Mouse (Mus musculus) heart, embryonic 14.5 days (tissue): Measurements from ENCODE around the gene Fance. TPM values are rescaled to one million over a fixed set of nuclear protein-coding genes. Genes with fewer than 3 reads are reported as not detected.

ENCODE experiments used
- ATAC-seq: fragments of 200-750 bp; cut with Nextera tagmentation; 2 replicates; pipeline ENCODE4 v1.8.0; 2017; ENCODE audit warnings: low read depth, moderate TSS enrichment; ENCODE audit not compliant: insufficient number of reproducible peaks, insufficient read depth, low FRiP score
- H3K27ac ChIP-seq, 2 experiments: fragments of 200-500 bp in 1 of 2; fragments of 300-500 bp in 1 of 2; sonication (generic) in 1 of 2; replicated peaks in 1 of 2; 2 replicates each; pipeline ENCODE4 v1.5.1; 2012 to 2014; ENCODE audit warnings: low read depth in 2 of 2, low read length in 2 of 2, control low read depth in 1 of 2, mild to moderate bottlenecking in 1 of 2, mixed read lengths in 1 of 2; ENCODE audit not compliant: control insufficient read depth in 1 of 2, insufficient read depth in 1 of 2
- H3K27me3 ChIP-seq: fragments of 300-500 bp; sonication (generic); 2 replicates; pipeline ENCODE4 v1.6.1; 2014; ENCODE audit warnings: mild to moderate bottlenecking, low read length, control low read depth; ENCODE audit not compliant: control insufficient read depth, insufficient read depth
- H3K36me3 ChIP-seq: fragments of 300-500 bp; sonication (generic); 2 replicates; pipeline ENCODE4 v1.6.1; 2014; ENCODE audit warnings: mild to moderate bottlenecking, control low read depth, low read length, mixed read lengths; ENCODE audit not compliant: control insufficient read depth, insufficient read depth
- H3K4me1 ChIP-seq, 2 experiments: fragments of 200-500 bp in 1 of 2; fragments of 300-500 bp in 1 of 2; sonication (generic) in 1 of 2; 2 replicates each; pipeline ENCODE4 v1.6.1; 2012 to 2014; ENCODE audit warnings: low read length in 2 of 2, control low read depth in 1 of 2, mixed read lengths in 1 of 2; ENCODE audit not compliant: control insufficient read depth in 2 of 2, insufficient read depth in 2 of 2
- H3K4me2 ChIP-seq: fragments of 300-500 bp; sonication (generic); 2 replicates; pipeline ENCODE4 v1.6.1; 2014; ENCODE audit warnings: mild to moderate bottlenecking, low read length
- H3K4me3 ChIP-seq, 2 experiments: fragments of 200-500 bp in 1 of 2; fragments of 300-500 bp in 1 of 2; sonication (generic) in 1 of 2; 2 replicates each; pipeline ENCODE4 v1.5.1; 2012 to 2014; ENCODE audit warnings: low read length in 2 of 2, mild to moderate bottlenecking in 2 of 2, control low read depth in 1 of 2, low read depth in 1 of 2, moderate library complexity in 1 of 2; ENCODE audit not compliant: control insufficient read depth in 1 of 2, insufficient read depth in 1 of 2
- H3K9ac ChIP-seq: fragments of 300-500 bp; sonication (generic); 2 replicates; pipeline ENCODE4 v1.6.1; 2014; ENCODE audit warnings: mild to moderate bottlenecking, low read length
- H3K9me3 ChIP-seq: fragments of 300-500 bp; sonication (generic); 2 replicates; pipeline ENCODE4 v1.6.1; 2016; ENCODE audit warnings: low read length, control low read depth; ENCODE audit not compliant: control insufficient read depth
- WGBS: fragments of 180-500 bp; shearing (Covaris S2); extraction: QIAGEN DNeasy Blood & Tissue Kit; methylation state at CpG from one replicate; pipeline ENCODE4 v1.1.7; 2014; 5-methylcytosine and 5-hydroxymethylcytosine counted together
- polyA plus RNA-seq: library from polyadenylated mRNA; unstranded; fragments of >200 nt; fragmentation: Nextera tagmentation; extraction: Ambion mirVana; gene quantifications from 2 replicates; pipeline ENCODE4 v1.2.1, GENCODE M21; 2014

The Fance gene
- polyA plus RNA-seq, 1 experiment from 2014 or later = 19.5 TPM

- H3K36me3 ChIP-seq = no peaks in the 10 kb centered on the region
- no peak for ATAC-seq
- H3K9ac ChIP-seq = no peak overlapping the region
- no peak overlapping the region for H3K4me3 ChIP-seq
- peaks cover 65% of the 10 kb centered on the region for H3K27me3 ChIP-seq
- no peak overlapping the region for H3K4me2 ChIP-seq
- no peak overlapping the region for H3K27ac ChIP-seq
- H3K4me1 ChIP-seq = peaks cover 19 to 29% of the 10 kb centered on the region in 2 experiments; a peak in 3 of 4 replicates
- 74% methylated on average over 9 of the region's 9 CpGs for WGBS
- 0 out of 2 replicates have a peak, but pooled peaks cover 3% of the 10 kb centered on the region for H3K9me3 ChIP-seq
These were observed 47.4 kb downstream of the Fance start for GRCm38 (mm10) chr17:28360531-28361277.

DNA sequence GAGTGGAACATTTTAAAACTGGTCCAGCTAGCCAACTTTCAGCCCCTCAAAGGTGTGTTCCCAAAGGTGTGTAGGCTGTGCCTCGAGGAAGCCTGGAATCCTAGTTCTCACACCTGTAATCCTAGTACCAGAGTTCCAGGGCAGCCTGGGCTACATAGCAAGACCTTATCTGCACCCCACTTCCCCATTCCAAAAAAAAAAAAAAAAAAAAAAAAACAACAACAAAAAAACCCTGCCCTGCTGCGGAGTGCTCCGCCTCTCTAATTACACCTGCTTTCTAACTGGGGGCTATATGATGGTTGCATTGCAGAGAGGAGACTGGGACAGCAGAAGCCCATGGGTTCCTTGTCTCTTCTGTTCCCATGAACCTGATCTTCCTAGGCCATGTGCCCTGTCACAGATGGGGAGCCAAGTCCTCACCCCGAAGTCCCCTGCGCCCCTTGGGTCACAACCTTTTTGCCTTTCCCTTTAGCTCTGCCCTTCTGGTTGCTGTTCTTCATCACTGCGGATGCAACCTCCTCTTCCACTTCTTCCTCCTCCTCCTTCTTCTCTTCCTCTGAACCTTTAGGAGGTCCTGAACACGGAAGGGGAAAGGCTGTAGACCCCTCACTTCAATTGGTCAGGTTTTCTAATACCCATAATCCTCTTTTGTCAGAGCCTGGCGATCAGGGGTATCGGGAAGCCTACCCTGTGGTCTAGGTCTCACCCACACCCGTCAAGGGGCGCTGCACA is 48.8 kb downstream of the Fance start:
- ATAC-seq = no peak
- H3K36me3 ChIP-seq = no peaks in the 10 kb centered on the region
- H3K27ac ChIP-seq = no peak overlapping the region
- 0 out of 2 replicates have a peak, but pooled peaks cover 3% of the 10 kb centered on the region for H3K9me3 ChIP-seq
- H3K4me1 ChIP-seq = peaks cover 14 to 25% of the 10 kb centered on the region in 2 experiments; a peak in 3 of 4 replicates
- peak overlapping the region; percentile 63 for H3K4me2 ChIP-seq
- H3K4me3 ChIP-seq = peak overlapping the region; percentile 30 to 34
- H3K27me3 ChIP-seq = peaks cover 65% of the 10 kb centered on the region
- H3K9ac ChIP-seq = peak overlapping the region; percentile 58
- 42% methylated on average over 11 of the region's 11 CpGs for WGBS

DNA sequence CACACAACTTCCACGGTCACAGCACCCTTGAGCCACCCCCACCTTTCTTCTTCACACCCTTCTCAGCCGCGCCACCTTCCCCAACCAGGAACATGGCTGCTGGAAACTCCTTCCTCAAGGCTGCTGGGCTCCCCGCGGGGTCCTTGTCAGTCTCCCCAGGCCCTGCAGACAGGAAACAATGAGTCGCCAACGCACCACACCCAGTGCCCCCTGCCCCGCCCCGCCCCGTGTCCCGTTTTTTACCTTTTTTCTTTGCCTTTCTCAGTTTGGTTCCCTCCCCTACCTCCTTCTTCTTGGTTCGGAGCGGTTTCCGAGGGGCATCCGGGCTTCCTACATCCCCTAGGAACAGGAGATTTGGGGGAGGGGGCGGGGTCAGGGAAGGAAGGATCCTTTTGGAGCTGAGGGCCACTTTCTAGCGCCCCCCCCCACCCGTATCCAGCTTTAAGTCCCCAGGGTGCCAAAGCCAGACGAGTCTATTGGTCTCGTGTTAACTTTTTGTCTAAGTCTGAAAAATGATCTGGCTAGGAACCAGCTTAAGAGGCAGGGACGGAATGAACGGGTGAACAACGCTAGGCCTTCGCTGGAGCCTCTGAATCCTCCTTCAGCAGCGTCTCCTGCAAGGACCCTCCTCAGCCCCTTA is 49.5 kb downstream of the Fance start:
- H3K36me3 ChIP-seq = no peaks in the 10 kb centered on the region
- H3K27me3 ChIP-seq = peaks cover 63% of the 10 kb centered on the region
- H3K9me3 ChIP-seq = 0 out of 2 replicates have a peak, but pooled peaks cover 3% of the 10 kb centered on the region
- peak overlapping the region; percentile 30 to 34 for H3K4me3 ChIP-seq
- H3K9ac ChIP-seq = peak overlapping the region; percentile 58
- WGBS = 4% methylated on average over 25 of the region's 25 CpGs
- ATAC-seq = no peak
- H3K27ac ChIP-seq = no peak overlapping the region
- H3K4me2 ChIP-seq = peak overlapping the region; percentile 63
- peaks cover 14 to 25% of the 10 kb centered on the region in 2 experiments; a peak in 3 of 4 replicates for H3K4me1 ChIP-seq

DNA sequence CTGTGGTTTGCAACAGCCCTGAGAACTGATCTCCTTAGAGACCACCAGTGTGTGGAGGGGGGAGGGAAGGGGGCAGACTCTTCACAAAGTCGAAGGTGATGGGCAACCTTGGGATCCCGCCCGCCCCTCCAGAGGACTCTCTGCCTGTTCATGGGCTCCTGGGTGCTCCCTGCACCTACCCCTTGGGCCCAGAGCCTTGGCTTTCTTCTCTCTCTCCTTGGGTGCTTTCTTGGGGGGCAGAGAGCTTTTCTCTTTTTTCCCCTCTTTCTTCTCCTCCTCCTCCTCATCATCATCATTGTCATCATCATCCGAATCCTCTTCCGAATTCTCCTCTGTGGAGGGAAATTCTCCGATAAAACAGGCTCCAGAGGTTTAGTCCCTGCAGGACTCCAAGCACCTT is 50.2 kb downstream of the Fance start:
- 27% methylated on average over 6 of the region's 6 CpGs for WGBS
- peaks cover 56% of the 10 kb centered on the region for H3K27me3 ChIP-seq

DNA sequence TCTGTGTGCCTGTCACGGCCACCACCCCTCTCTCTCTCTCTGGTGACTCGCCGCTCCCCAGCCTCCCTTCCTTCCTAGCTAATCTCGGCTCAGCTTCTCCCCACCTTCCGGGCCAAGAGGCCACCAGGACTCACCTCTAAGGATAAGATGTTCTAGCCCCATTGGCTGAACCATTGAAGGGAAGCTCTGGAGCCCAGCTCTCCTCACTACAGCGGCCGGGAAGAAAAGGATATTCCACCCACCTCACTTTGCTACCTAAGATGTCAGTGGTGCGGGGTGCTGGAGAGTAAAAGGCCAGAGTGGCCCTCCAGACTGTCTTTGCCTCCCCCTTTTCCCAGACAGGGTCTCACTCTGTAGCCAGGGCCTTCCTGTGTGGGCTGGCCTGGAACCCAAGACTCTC is 51.8 kb downstream of the Fance start, which contains the start of gene Tulp1:
Tulp1 (minus strand) TSS at position 101 of the 400 bp plus-strand sequence.
- ATAC-seq = no peak
- Histone ChIP-seq H3K27ac (no peak within 1 kb of the TSS), H3K4me1 (peaks cover 14 to 25% of the 10 kb centered on the region in 2 experiments; a peak in 3 of 4 replicates), H3K4me2 (peak within 1 kb of the TSS; percentile 63), H3K9ac (peak within 1 kb of the TSS; percentile 53; the same call in 1 of the 2 replicates), H3K36me3 (no peaks in the 10 kb centered on the region), H3K4me3 (peak within 1 kb of the TSS; percentile 19 to 32), H3K9me3 (no peaks in the 10 kb centered on the region), H3K27me3 (peaks cover 41% of the 10 kb centered on the region)
- WGBS = 21% methylated on average over 8 of the region's 8 CpGs

More for the DNA sequence above, 50.2 kb downstream of the Fance start:
- H3K4me3 ChIP-seq = no peak overlapping the region; a peak in 2 of 4 replicates
- peaks cover 14 to 25% of the 10 kb centered on the region in 2 experiments; a peak in 3 of 4 replicates for H3K4me1 ChIP-seq
- no peak for ATAC-seq
- no peak overlapping the region for H3K27ac ChIP-seq
- H3K9ac ChIP-seq = peak overlapping the region; percentile 58
- no peaks in the 10 kb centered on the region for H3K36me3 ChIP-seq
- H3K9me3 ChIP-seq = 0 out of 2 replicates have a peak, but pooled peaks cover 3% of the 10 kb centered on the region
- H3K4me2 ChIP-seq = peak overlapping the region; percentile 63

DNA sequence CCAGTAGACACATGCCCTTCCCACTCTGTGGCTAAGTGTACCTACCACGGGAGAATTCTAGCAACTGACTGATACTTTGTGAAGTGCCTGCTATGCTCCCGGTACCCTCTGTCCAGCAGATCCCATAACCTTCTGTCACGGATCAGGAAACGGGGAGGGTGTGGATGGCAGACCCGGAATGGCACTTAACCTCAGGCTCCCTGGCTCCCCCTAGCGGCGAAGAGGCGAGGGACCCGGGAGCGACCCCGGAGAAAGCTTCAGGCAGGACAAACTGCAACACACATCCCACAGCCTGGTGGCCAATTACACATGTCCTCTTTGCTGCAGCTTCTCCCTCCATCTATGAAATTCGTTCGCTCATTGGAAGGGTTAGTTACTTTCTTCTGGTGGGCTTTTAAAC is 55.1 kb downstream of the Fance start:
- H3K27me3 ChIP-seq = peaks cover 20% of the 10 kb centered on the region
- peak overlapping the region; percentile 30; the same call in 1 of the 2 replicates for H3K9ac ChIP-seq
- 0 out of 2 replicates have a peak overlapping the region, but pooled peaks have one; percentile 23 for H3K4me2 ChIP-seq
- peaks cover 8 to 17% of the 10 kb centered on the region in 2 experiments; a peak in 3 of 4 replicates for H3K4me1 ChIP-seq
- ATAC-seq = no peak
- no peaks in the 10 kb centered on the region for H3K36me3 ChIP-seq
- no peaks in the 10 kb centered on the region for H3K9me3 ChIP-seq
- WGBS = 3% methylated on average over 13 of the region's 13 CpGs
- H3K27ac ChIP-seq = no peak overlapping the region
- no peak overlapping the region for H3K4me3 ChIP-seq

GRCm38 (mm10) chr17:28369056-28369455 is 55.7 kb downstream of the Fance start:
- H3K27ac ChIP-seq = no peak overlapping the region
- WGBS = 61% methylated on average over 5 of the region's 5 CpGs
- no peak overlapping the region for H3K4me2 ChIP-seq
- H3K4me3 ChIP-seq = no peak overlapping the region
- H3K4me1 ChIP-seq = peaks cover 5 to 11% of the 10 kb centered on the region in 2 experiments; a peak in 3 of 4 replicates
- no peak for ATAC-seq
- H3K9ac ChIP-seq = no peak overlapping the region
- H3K27me3 ChIP-seq = peaks cover 18% of the 10 kb centered on the region
- H3K36me3 ChIP-seq = no peaks in the 10 kb centered on the region
- H3K9me3 ChIP-seq = no peaks in the 10 kb centered on the region
